Mouse (Mus musculus) spleen, adult 18-20 months (tissue): ENCODE data around the gene Fmnl2.

Source experiments
- DNase-seq, 2 experiments: peaks; one replicate each; pipeline ENCODE4 v3.0.0; 2022; ENCODE audit warnings: mixed read lengths in 2 of 2

The Fmnl2 gene

GRCm38 (mm10) chr2:53050376-53050775 is 192.7 kb downstream of the Fmnl2 start:
- no peak for DNase-seq

GRCm38 (mm10) chr2:53051502-53051901 is 193.8 kb downstream of the Fmnl2 start:
- no peak for DNase-seq

- no peak for DNase-seq
Observed at GRCm38 (mm10) chr2:53053714-53054113, 196.1 kb downstream of the Fmnl2 start.

- DNase-seq = no peak
Observed at GRCm38 (mm10) chr2:53056556-53056955, 198.9 kb downstream of the Fmnl2 start.

GRCm38 (mm10) chr2:53057291-53057690 is 199.6 kb downstream of the Fmnl2 start:
- no peak for DNase-seq

GRCm38 (mm10) chr2:53061363-53062000 is 203.8 kb downstream of the Fmnl2 start:
- no peak for DNase-seq

- DNase-seq = no peak
Observed at GRCm38 (mm10) chr2:53066973-53067372, 209.3 kb downstream of the Fmnl2 start.

GRCm38 (mm10) chr2:53070607-53071006 is 212.9 kb downstream of the Fmnl2 start:
- DNase-seq = no peak

- no peak for DNase-seq
Observed at GRCm38 (mm10) chr2:53079693-53080286, 222.1 kb downstream of the Fmnl2 start.

GRCm38 (mm10) chr2:53082045-53082444 is 224.4 kb downstream of the Fmnl2 start:
- no peak for DNase-seq

- no peak for DNase-seq
Observed at GRCm38 (mm10) chr2:53082501-53082900, 224.8 kb downstream of the Fmnl2 start.

- no peak for DNase-seq
Observed at GRCm38 (mm10) chr2:53083241-53083640, 225.6 kb downstream of the Fmnl2 start.

GRCm38 (mm10) chr2:53085617-53086202 is 228.1 kb downstream of the Fmnl2 start:
- peak in 1 of 2 experiments; percentile 27 for DNase-seq

GRCm38 (mm10) chr2:53088744-53089143 is 231.1 kb downstream of the Fmnl2 start:
- DNase-seq = no peak

- DNase-seq = no peak
Observed at GRCm38 (mm10) chr2:53095031-53095430, 237.4 kb downstream of the Fmnl2 start.

- no peak for DNase-seq
Observed at GRCm38 (mm10) chr2:53095489-53095888, 237.8 kb downstream of the Fmnl2 start.

GRCm38 (mm10) chr2:53100093-53100492 is 242.4 kb downstream of the Fmnl2 start:
- DNase-seq = no peak

- no peak for DNase-seq
Observed at GRCm38 (mm10) chr2:53101885-53102740, 244.5 kb downstream of the Fmnl2 start.

- no peak for DNase-seq
Observed at GRCm38 (mm10) chr2:53102901-53103300, 245.2 kb downstream of the Fmnl2 start.

GRCm38 (mm10) chr2:53105408-53105807 is 247.7 kb downstream of the Fmnl2 start:
- DNase-seq = no peak

GRCm38 (mm10) chr2:53106056-53106455 is 248.4 kb downstream of the Fmnl2 start:
- no peak for DNase-seq

GRCm38 (mm10) chr2:53106472-53106871 is 248.8 kb downstream of the Fmnl2 start:
- DNase-seq = no peak

GRCm38 (mm10) chr2:53108547-53108946 is 250.9 kb downstream of the Fmnl2 start:
- DNase-seq = no peak
